Mouse (Mus musculus): Measurements from ENCODE around the gene Zmym5. TPM values are rescaled to one million over a fixed set of nuclear protein-coding genes. Genes with fewer than 3 reads are reported as not detected.
"Not testable (repeated sequence)": the region's sequence is repeated elsewhere in the genome, so short reads cannot be mapped to it uniquely, and the experiment has no call there.

The Zmym5 gene
- 8.9 and 9.0 TPM in 2 replicates for polyA plus RNA-seq (2012; rRNA removed)

GRCm38 (mm10) chr14:56811701-56812339 is at the start of gene Zmym5:
Gene Zmym5, minus strand, starts transcription at chr14:56811716.
- DNase-seq (ENCODE audit: low read depth) = not testable (repeated sequence)

- no peak for DNase-seq (ENCODE audit: low read depth)
These were observed 38.2 kb upstream of the Zmym5 start for GRCm38 (mm10) chr14:56849681-56850080.

GRCm38 (mm10) chr14:56848322-56848721 is 36.8 kb upstream of the Zmym5 start:
- DNase-seq (ENCODE audit: low read depth) = no peak

GRCm38 (mm10) chr14:56844507-56844906 is 33.0 kb upstream of the Zmym5 start:
- DNase-seq (ENCODE audit: low read depth) = no peak

GRCm38 (mm10) chr14:56844033-56844432 is 32.5 kb upstream of the Zmym5 start:
- no peak for DNase-seq (ENCODE audit: low read depth)

- DNase-seq (ENCODE audit: low read depth) = not testable (repeated sequence)
These were observed 23.1 kb upstream of the Zmym5 start for GRCm38 (mm10) chr14:56834576-56834975.

GRCm38 (mm10) chr14:56833211-56833610 is 21.7 kb upstream of the Zmym5 start:
- not testable (repeated sequence) for DNase-seq (ENCODE audit: low read depth)

GRCm38 (mm10) chr14:56832563-56833113 is 21.1 kb upstream of the Zmym5 start:
- no peak for DNase-seq (ENCODE audit: low read depth)

- DNase-seq (ENCODE audit: low read depth) = no peak
These were observed 20.6 kb upstream of the Zmym5 start for GRCm38 (mm10) chr14:56832147-56832546.

GRCm38 (mm10) chr14:56830491-56831045 is 19.1 kb upstream of the Zmym5 start:
- DNase-seq (ENCODE audit: low read depth) = no peak

- DNase-seq (ENCODE audit: low read depth) = no peak
These were observed 13.0 kb upstream of the Zmym5 start for GRCm38 (mm10) chr14:56824562-56824961.

- no peak for DNase-seq (ENCODE audit: low read depth)
These were observed 6.1 kb upstream of the Zmym5 start for GRCm38 (mm10) chr14:56817616-56818015.

GRCm38 (mm10) chr14:56817131-56817530 is 5.6 kb upstream of the Zmym5 start:
- DNase-seq (ENCODE audit: low read depth) = no peak

GRCm38 (mm10) chr14:56816541-56816940 is 5.0 kb upstream of the Zmym5 start:
- no peak for DNase-seq (ENCODE audit: low read depth)

- DNase-seq (ENCODE audit: low read depth) = no peak
These were observed 1.1 kb upstream of the Zmym5 start for GRCm38 (mm10) chr14:56812520-56813036.

- not testable (repeated sequence) for DNase-seq (ENCODE audit: low read depth)
These were observed 480 bp downstream of the Zmym5 start for GRCm38 (mm10) chr14:56810781-56811690.

- DNase-seq (ENCODE audit: low read depth) = no peak
These were observed 18.3 kb downstream of the Zmym5 start for GRCm38 (mm10) chr14:56793243-56793642.

- no peak for DNase-seq (ENCODE audit: low read depth)
These were observed 26.9 kb downstream of the Zmym5 start for GRCm38 (mm10) chr14:56784575-56784974.

- no peak for DNase-seq (ENCODE audit: low read depth)
These were observed 32.6 kb downstream of the Zmym5 start for GRCm38 (mm10) chr14:56778933-56779300.

- DNase-seq (ENCODE audit: low read depth) = peak; percentile 44
These were observed 33.1 kb downstream of the Zmym5 start, which contains the start of gene Pspc1 for GRCm38 (mm10) chr14:56778200-56778932. Gene Pspc1, minus strand, starts transcription at chr14:56778316.

Data from gonadal fat pad, adult 2 months (tissue).